Mouse (Mus musculus) splenic B cell, adult 2 months (primary cell): ENCODE data around the gene Doc2g.
"Not testable (repeated sequence)": the region's sequence is repeated elsewhere in the genome, so short reads cannot be mapped to it uniquely, and the experiment has no call there.

Source experiments
- DNase-seq: peaks from one replicate; pipeline ENCODE4 v3.0.0-alpha.2; 2011; ENCODE audit warnings: low read depth, low spot score
- H3K27me3 ChIP-seq: 2 replicates; pipeline ENCODE4 v1.6.1; 2012; ENCODE audit warnings: mild to moderate bottlenecking, low read length, moderate library complexity, mixed read lengths; ENCODE audit not compliant: control insufficient read depth, poor library complexity, insufficient read depth, severe bottlenecking
- H3K36me3 ChIP-seq: 2 replicates; pipeline ENCODE4 v1.6.1; 2012; ENCODE audit warnings: mild to moderate bottlenecking, low read length, moderate library complexity, mixed read lengths; ENCODE audit not compliant: control insufficient read depth, poor library complexity, insufficient read depth, severe bottlenecking

Gene Doc2g

GRCm38 (mm10) chr19:4045966-4046865, 43.1 kb downstream of the Doc2g start, which contains the start of gene Gstp2:
Gstp2 (minus strand) TSS chr19:4046023.
- no peak for DNase-seq
- no peaks in the 10 kb centered on the region for H3K36me3 ChIP-seq
- no peaks in the 10 kb centered on the region for H3K27me3 ChIP-seq

- DNase-seq = no peak
These were observed 43.7 kb downstream of the Doc2g start for GRCm38 (mm10) chr19:4046866-4047254.

GRCm38 (mm10) chr19:4047859-4048258, 44.7 kb downstream of the Doc2g start:
- no peaks in the 10 kb centered on the region for H3K36me3 ChIP-seq
- DNase-seq = peak; percentile 92
- H3K27me3 ChIP-seq = no peaks in the 10 kb centered on the region

More at GRCm38 (mm10) chr19:4046866-4047254, 43.7 kb downstream of the Doc2g start:
- Histone ChIP-seq H3K36me3 (no peaks in the 10 kb centered on the region), H3K27me3 (no peaks in the 10 kb centered on the region)

- DNase-seq, H3K36me3 ChIP-seq, H3K27me3 ChIP-seq: not testable (repeated sequence)
These were observed 46.0 kb downstream of the Doc2g start for GRCm38 (mm10) chr19:4049069-4049468.

- H3K36me3 ChIP-seq = no peaks in the 10 kb centered on the region
- H3K27me3 ChIP-seq = no peaks in the 10 kb centered on the region
- peak; percentile 31 for DNase-seq
These were observed 47.9 kb downstream of the Doc2g start for GRCm38 (mm10) chr19:4051016-4051415.

- Histone ChIP-seq H3K27me3 (no peaks in the 10 kb centered on the region), H3K36me3 (no peaks in the 10 kb centered on the region)
- DNase-seq = peak; percentile 81
These were observed 48.8 kb downstream of the Doc2g start for GRCm38 (mm10) chr19:4051741-4052515.

GRCm38 (mm10) chr19:4052516-4053030, 49.5 kb downstream of the Doc2g start:
- H3K36me3 ChIP-seq = no peaks in the 10 kb centered on the region
- DNase-seq = peak; percentile 25
- H3K27me3 ChIP-seq = no peaks in the 10 kb centered on the region

GRCm38 (mm10) chr19:4054613-4055012, 51.5 kb downstream of the Doc2g start:
- DNase-seq = no peak
- Histone ChIP-seq H3K36me3 (no peaks in the 10 kb centered on the region), H3K27me3 (no peaks in the 10 kb centered on the region)

- Histone ChIP-seq H3K27me3 (no peaks in the 10 kb centered on the region), H3K36me3 (no peaks in the 10 kb centered on the region)
- DNase-seq = no peak
These were observed 52.3 kb downstream of the Doc2g start for GRCm38 (mm10) chr19:4055216-4055946.

- Histone ChIP-seq H3K36me3 (no peaks in the 10 kb centered on the region), H3K27me3 (no peaks in the 10 kb centered on the region)
- DNase-seq = no peak
These were observed 53.0 kb downstream of the Doc2g start for GRCm38 (mm10) chr19:4055947-4056693.
